Mouse (Mus musculus) heart, adult 2 months (tissue): Measurements from ENCODE around the gene Sipa1l2. TPM values are rescaled to one million over a fixed set of nuclear protein-coding genes. Genes with fewer than 3 reads are reported as not detected.
A peak's percentile ranks its signal among the peaks of the same experiment; 100 is the strongest.

Experiments
- DNase-seq, 2 experiments: peaks; one replicate each; pipeline ENCODE4 v3.0.0; 2021
- H3K27ac ChIP-seq: fragments of 200-600 bp; 2 replicates; pipeline ENCODE4 v1.8.1; 2022
- H3K27me3 ChIP-seq: fragments of 200-500 bp; 2 replicates; pipeline ENCODE4 v1.6.1; 2012; ENCODE audit warnings: mild to moderate bottlenecking, low read length, inconsistent platforms, mixed read lengths; ENCODE audit not compliant: control insufficient read depth, insufficient read depth
- H3K36me3 ChIP-seq: fragments of 200-500 bp; 2 replicates; pipeline ENCODE4 v1.6.1; 2012; ENCODE audit warnings: low read length, inconsistent platforms; ENCODE audit not compliant: control insufficient read depth, insufficient read depth
- H3K4me1 ChIP-seq: fragments of 200-500 bp; 2 replicates; pipeline ENCODE4 v1.6.1; 2011; ENCODE audit warnings: low read length; ENCODE audit not compliant: control insufficient read depth, insufficient read depth
- H3K4me3 ChIP-seq: fragments of 200-600 bp; 2 replicates; pipeline ENCODE4 v1.8.1; 2022
- H3K79me2 ChIP-seq: fragments of 200-500 bp; replicated peaks from 2 replicates; pipeline ENCODE4 v1.6.1; 2012; ENCODE audit warnings: mild to moderate bottlenecking, inconsistent platforms, low read length, moderate library complexity, mixed read lengths; ENCODE audit not compliant: control insufficient read depth, insufficient read depth
- H3K9ac ChIP-seq: fragments of 200-500 bp; 2 replicates; pipeline ENCODE4 v1.6.1; 2012; ENCODE audit warnings: low read depth, mild to moderate bottlenecking, control low read depth, inconsistent platforms, low read length, mixed read lengths
- CTCF ChIP-seq: fragments of 200-600 bp; IDR thresholded peaks from 2 replicates; pipeline ENCODE4 v1.8.1; 2022; ENCODE audit warnings: antibody characterized with exemption, mild to moderate bottlenecking, moderate library complexity
- EP300 ChIP-seq: fragments of 200-500 bp; IDR thresholded peaks from 2 replicates; pipeline ENCODE4 v1.6.1; 2011; ENCODE audit warnings: low read depth, low read length, control low read depth; ENCODE audit not compliant: insufficient read depth
- POLR2A ChIP-seq: fragments of 200-500 bp; IDR thresholded peaks from 2 replicates; pipeline ENCODE4 v1.6.1; 2011; ENCODE audit warnings: mild to moderate bottlenecking, low read depth, low read length, control low read depth; ENCODE audit not compliant: insufficient read depth
- WGBS: fragments of 180-500 bp; shearing (Covaris S2); methylation state at CpG from one replicate; pipeline ENCODE4 v1.1.7; 2018; 5-methylcytosine and 5-hydroxymethylcytosine counted together
- intact Hi-C: fragments of 180-260 bp; cut with DNase I; formaldehyde crosslinking; loops from one replicate; pipeline ENCODE4 v1.15.1; 2025
- polyA plus RNA-seq: library from polyadenylated mRNA; depleted of rRNA; stranded (reverse); fragments of >200 nt; gene quantifications from 2 replicates; pipeline ENCODE4 v1.2.3, GENCODE M21; 2012
- total RNA-seq, 2 experiments: library from RNA; stranded (reverse); gene quantifications; 2 replicates each; pipeline ENCODE4 v1.2.3; 2021

Gene Sipa1l2
- total and polyA plus RNA-seq, 3 experiments, result 27.0 to 45.4 (median 42.9) TPM

DNA sequence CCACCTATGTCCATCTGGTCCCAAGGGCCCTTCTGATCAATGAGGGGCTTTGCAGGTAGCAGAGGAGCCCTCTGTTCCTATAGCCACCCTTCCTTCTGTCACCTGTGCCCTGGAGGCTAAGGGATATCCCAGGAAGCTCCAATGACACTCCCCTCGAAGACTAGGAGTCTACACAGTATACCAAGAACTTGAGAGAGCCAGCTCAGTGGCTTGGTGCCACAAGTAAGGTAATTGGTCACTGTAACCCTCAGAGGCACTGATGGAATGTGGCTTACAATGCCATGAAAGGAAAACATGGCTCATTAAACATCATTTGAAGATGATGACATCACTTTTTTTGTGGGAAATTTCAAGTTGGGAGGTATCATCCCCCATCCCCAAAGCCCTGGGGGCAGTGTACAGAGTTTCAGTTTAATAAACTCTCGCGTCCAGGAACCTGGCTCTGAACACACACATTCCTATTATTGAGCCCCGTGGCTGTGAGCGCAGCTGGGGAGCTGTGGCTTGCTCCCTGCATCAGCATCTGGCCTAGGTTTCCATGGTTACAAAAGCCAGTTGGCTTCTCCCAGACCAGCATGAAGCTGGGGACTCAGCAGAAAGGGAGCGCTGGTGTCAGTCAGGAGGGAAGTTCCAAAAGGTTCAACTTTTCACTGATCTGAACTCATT, 104.3 kb downstream of the Sipa1l2 start:
- Histone ChIP-seq H3K27me3 (no peaks in the 10 kb centered on the region), H3K9ac (no peak overlapping the region), H3K4me1 (peaks cover 14% of the 10 kb centered on the region), H3K36me3 (peaks cover 11% of the 10 kb centered on the region), H3K4me3 (no peak overlapping the region), H3K27ac (no peak overlapping the region), H3K79me2 (no peaks in the 10 kb centered on the region)
- intact Hi-C loops, result no loop called here
- TF ChIP-seq POLR2A, result no peak
- no peak for TF ChIP-seq EP300
- no peak for TF ChIP-seq CTCF
- peak in 1 of 2 experiments; percentile 36 for DNase-seq
- WGBS, result 77% methylated on average over 6 of the region's 6 CpGs

GRCm38 (mm10) chr8:125462901-125463300, 106.7 kb downstream of the Sipa1l2 start:
- no peak overlapping the region for H3K4me3 ChIP-seq
- peaks cover 13% of the 10 kb centered on the region for H3K36me3 ChIP-seq
- H3K27me3 ChIP-seq, result no peaks in the 10 kb centered on the region
- intact Hi-C loops, result no loop called here
- H3K4me1 ChIP-seq, result peaks cover 14% of the 10 kb centered on the region
- H3K79me2 ChIP-seq, result no peaks in the 10 kb centered on the region
- H3K27ac ChIP-seq, result no peak overlapping the region
- DNase-seq, result no peak
- TF ChIP-seq CTCF (no peak), EP300 (no peak)
- no peak overlapping the region for H3K9ac ChIP-seq
- WGBS, result 83% methylated on average over 7 of the region's 7 CpGs

GRCm38 (mm10) chr8:125461504-125461903, 108.1 kb downstream of the Sipa1l2 start:
- Histone ChIP-seq H3K36me3 (peaks cover 13% of the 10 kb centered on the region), H3K9ac (no peak overlapping the region), H3K4me3 (no peak overlapping the region), H3K27ac (peak overlapping the region; percentile 68), H3K4me1 (peaks cover 14% of the 10 kb centered on the region), H3K79me2 (no peaks in the 10 kb centered on the region), H3K27me3 (no peaks in the 10 kb centered on the region)
- DNase-seq, result peak in 1 of 2 experiments; percentile 25
- peak; percentile 35 for TF ChIP-seq CTCF
- 0 out of 2 replicates have a peak, but pooled peaks have one; percentile 14 for TF ChIP-seq EP300
- no peak for TF ChIP-seq POLR2A
- WGBS, result 86% methylated on average over 1 of the region's 1 CpGs
- intact Hi-C loops, result loop anchor here (2.0 kb wide), 1 partner anchor 107 kb away; the partner anchor contains the start of gene Sipa1l2

- intact Hi-C loops, result loop anchor here (2.0 kb wide), 1 partner anchor 108 kb away; the partner anchor contains the start of gene Sipa1l2
- Histone ChIP-seq H3K27me3 (no peaks in the 10 kb centered on the region), H3K4me1 (peaks cover 14% of the 10 kb centered on the region), H3K79me2 (no peaks in the 10 kb centered on the region), H3K9ac (no peak overlapping the region), H3K36me3 (peaks cover 13% of the 10 kb centered on the region), H3K4me3 (no peak overlapping the region), H3K27ac (peak overlapping the region; percentile 31; the same call in 1 of the 2 replicates)
- TF ChIP-seq CTCF (no peak), EP300 (no peak), POLR2A (no peak)
- no peak for DNase-seq
- 51% methylated on average over 6 of the region's 6 CpGs for WGBS
These were observed 109.0 kb downstream of the Sipa1l2 start for GRCm38 (mm10) chr8:125460602-125461001.

GRCm38 (mm10) chr8:125449048-125449447, 120.6 kb downstream of the Sipa1l2 start:
- intact Hi-C loops, result loop anchor here (5.0 kb wide), 1 partner anchor 118 kb away; the partner anchor contains the start of gene Sipa1l2
- Histone ChIP-seq H3K27me3 (no peaks in the 10 kb centered on the region), H3K79me2 (no peaks in the 10 kb centered on the region), H3K4me3 (no peak overlapping the region), H3K4me1 (peaks cover 8% of the 10 kb centered on the region), H3K27ac (no peak overlapping the region), H3K36me3 (no peaks in the 10 kb centered on the region), H3K9ac (no peak overlapping the region)
- no peak for DNase-seq
- WGBS, result 70% methylated on average over 6 of the region's 6 CpGs
- no peak for TF ChIP-seq POLR2A
- TF ChIP-seq EP300, result no peak
- no peak for TF ChIP-seq CTCF

- DNase-seq, result no peak
- no peak overlapping the region for H3K27ac ChIP-seq
- TF ChIP-seq EP300 (no peak), CTCF (no peak), POLR2A (no peak)
- H3K4me1 ChIP-seq, result peaks cover 8% of the 10 kb centered on the region
- H3K9ac ChIP-seq, result no peak overlapping the region
- no peaks in the 10 kb centered on the region for H3K36me3 ChIP-seq
- H3K4me3 ChIP-seq, result no peak overlapping the region
- no peaks in the 10 kb centered on the region for H3K27me3 ChIP-seq
- intact Hi-C loops, result loop anchor here (5.0 kb wide), 1 partner anchor 120 kb away; the partner anchor contains the start of gene Sipa1l2
- H3K79me2 ChIP-seq, result no peaks in the 10 kb centered on the region
- 83% methylated on average over 14 of the region's 14 CpGs for WGBS
These were observed 122.1 kb downstream of the Sipa1l2 start for GRCm38 (mm10) chr8:125447543-125447942.
